Mouse (Mus musculus) layer of hippocampus, postnatal 36 days (tissue): ENCODE data around the gene Gm42791. TPM values are rescaled to one million over a fixed set of nuclear protein-coding genes. Genes with fewer than 3 reads are reported as not detected.
A peak's percentile ranks its signal among the peaks of the same experiment; 100 is the strongest.

ENCODE experiments used
- DNase-seq, 2 experiments: peaks; one replicate each; pipeline ENCODE4 v3.0.0; 2022
- total RNA-seq, 2 experiments: library from RNA; stranded (reverse); gene quantifications; 2 replicates each; pipeline ENCODE4 v1.2.3; 2021

The Gm42791 gene
- total RNA-seq: 10 to 100 TPM; 24.3 to 31.6 TPM

DNA sequence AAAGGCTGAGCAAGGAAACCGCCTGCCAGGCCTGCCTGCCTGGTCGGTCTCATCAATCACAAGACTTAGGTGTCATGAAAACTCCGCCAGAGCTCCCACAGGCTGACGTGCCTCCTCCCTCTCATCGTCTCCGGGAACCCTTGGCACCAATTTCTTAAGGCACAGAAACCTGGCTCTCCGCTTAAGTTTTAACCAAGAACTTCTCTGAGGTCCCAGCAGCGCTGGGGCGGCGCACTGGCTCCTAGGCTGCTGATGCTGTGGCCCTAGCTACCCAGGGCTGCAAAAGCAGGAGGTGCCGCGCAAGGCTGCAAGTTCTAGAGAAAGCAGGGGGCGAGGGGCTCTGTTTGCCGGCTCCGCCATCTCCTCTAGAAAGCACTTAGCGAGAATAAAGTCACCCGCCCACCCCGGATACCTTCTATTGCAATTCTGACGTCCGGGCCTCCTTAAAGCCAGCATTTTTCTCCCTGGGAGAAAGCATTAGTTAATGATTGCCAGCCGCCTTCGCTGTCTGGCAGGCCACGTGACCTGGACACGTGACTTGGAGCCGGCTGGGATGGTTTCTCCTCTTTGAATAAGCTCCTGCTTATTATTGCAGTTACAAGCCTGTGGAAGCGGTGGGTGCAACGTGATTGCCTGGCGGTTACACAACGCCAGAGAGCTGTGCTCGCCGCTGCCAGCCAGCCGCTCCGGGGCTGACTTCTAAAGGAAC is at the start of gene Gm42791:
TSS of gene Gm42791 (minus strand) at position 442 of the 709 bp plus-strand sequence.
- DNase-seq: peak; percentile 92 to 94

GRCm38 (mm10) chr5:149044067-149044466 is 49.1 kb upstream of the Gm42791 start:
- DNase-seq: no peak

- DNase-seq: no peak
Observed at GRCm38 (mm10) chr5:149043240-149043639, 48.3 kb upstream of the Gm42791 start.

GRCm38 (mm10) chr5:149039825-149040224 is 44.9 kb upstream of the Gm42791 start:
- no peak for DNase-seq

DNA sequence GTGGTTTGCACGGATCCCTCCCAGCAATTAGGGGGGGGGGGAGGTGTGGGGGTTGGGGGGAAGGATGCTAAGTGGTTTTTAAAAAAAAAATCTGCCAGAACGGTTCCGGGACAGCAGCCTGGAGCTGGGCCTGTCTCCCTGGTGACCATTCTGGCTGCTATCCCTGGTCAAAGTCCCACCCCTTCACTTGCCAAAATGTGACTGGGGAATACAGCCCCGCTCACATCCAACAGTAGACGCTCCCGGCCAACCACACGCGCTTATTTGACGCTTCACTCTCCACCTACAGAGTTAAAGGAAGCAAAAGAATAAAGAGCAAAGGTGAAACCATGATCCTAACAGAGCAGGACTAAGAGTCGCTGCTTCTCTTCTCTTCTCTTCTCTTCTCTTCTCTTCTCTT is 42.8 kb upstream of the Gm42791 start:
- peak; percentile 36 to 50 for DNase-seq

DNA sequence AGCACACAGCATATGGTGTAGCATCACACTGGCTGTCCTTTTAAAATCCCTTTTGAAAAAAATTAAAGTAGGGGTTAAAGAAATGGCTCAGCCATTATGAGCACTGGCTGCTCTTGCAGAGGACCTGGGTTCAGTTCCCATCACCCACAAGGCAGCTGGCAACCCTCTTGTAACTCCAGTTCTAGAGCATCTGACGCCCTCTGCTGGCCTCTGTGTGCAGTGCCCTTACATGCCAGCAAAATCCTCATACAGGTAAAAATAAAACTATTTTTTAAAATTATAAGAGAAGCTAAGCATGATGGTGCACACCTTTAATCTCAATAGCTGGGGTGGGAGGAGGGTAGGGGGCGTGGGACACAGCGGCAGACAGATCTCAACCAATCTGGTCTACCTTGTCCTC is 42.0 kb upstream of the Gm42791 start:
- DNase-seq: no peak

- DNase-seq: no peak
Observed at GRCm38 (mm10) chr5:149032438-149032837, 37.5 kb upstream of the Gm42791 start.

GRCm38 (mm10) chr5:149031199-149031750 is 36.3 kb upstream of the Gm42791 start:
- peak; percentile 38 to 50 for DNase-seq

DNA sequence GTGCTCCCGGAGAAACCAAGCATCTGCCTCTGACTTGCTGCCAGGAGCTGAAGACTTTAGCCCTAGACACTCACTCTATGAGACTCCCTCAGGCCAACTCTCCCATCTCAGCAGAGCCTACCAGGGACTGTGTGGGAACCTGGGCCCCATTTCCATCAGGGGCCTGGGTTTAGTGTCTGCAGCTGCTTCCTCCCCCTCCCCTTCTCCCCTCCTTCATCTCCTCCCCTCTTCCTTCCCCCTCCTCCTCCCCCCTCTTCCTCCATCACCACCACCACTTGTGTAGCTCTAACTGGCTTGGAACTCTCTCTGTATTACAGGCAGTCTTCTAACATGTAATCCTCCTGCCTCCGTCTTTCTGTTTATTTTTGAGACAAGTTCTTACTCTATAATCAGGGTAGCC is 35.2 kb upstream of the Gm42791 start:
- DNase-seq: no peak

- DNase-seq: no peak
Observed at GRCm38 (mm10) chr5:149028394-149028793, 33.4 kb upstream of the Gm42791 start.

DNA sequence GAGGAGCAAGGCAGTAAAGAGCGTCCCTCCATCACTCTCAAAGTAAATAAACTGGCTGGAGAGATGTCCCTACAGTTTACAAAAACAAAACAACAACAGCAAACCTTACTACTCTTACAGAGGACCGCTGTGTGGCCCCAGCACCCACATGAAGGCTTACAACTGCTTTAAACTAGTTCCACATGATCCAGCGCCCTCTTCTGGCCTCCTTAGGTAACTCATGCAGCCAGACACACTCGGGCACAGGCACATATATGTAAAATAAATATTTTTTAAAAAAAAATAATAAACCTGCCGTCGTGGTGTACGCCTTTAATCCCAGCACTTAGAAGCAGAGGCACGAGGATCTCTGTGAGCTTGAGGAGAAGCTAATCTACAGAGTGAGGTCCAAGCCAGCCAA is 32.4 kb upstream of the Gm42791 start:
- no peak for DNase-seq

DNA sequence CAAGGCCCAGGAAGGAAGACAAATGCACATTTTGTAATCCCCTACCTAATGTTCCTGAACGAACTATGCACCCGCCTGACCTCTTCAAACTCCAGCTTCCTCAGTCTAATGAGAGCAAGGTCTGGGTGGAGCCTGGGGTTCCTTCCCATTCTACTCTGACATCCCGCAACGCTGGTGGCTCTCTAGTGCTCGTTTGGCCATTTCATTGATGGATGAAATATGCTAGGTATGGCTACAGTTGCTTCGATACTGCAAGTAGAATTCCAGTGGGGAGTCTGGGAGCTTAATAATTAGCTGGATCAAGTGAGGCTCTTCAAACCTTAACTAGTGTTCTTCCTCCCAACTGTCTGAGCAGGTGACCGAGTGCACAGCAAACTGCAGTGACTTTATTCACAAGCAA is 26.2 kb upstream of the Gm42791 start:
- DNase-seq: no peak

DNA sequence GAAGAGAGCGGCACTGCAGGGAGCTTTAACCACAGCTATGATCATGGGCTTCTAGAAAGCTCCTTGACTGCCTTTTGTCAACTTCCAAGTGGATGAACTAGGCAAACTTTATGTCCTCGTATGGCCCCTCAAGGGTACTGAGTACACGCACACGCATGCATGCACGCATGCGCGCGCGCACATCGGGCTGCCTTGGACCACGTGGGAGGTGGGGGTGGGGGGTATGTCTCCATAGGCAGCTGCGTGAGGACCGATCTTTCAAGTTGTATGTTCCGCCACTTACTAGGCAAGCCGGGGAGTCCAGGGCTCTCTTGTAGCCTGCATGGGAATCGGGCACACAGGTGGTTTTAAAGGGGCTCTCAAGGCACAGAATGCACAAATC is 25.7 kb upstream of the Gm42791 start:
- DNase-seq: no peak

DNA sequence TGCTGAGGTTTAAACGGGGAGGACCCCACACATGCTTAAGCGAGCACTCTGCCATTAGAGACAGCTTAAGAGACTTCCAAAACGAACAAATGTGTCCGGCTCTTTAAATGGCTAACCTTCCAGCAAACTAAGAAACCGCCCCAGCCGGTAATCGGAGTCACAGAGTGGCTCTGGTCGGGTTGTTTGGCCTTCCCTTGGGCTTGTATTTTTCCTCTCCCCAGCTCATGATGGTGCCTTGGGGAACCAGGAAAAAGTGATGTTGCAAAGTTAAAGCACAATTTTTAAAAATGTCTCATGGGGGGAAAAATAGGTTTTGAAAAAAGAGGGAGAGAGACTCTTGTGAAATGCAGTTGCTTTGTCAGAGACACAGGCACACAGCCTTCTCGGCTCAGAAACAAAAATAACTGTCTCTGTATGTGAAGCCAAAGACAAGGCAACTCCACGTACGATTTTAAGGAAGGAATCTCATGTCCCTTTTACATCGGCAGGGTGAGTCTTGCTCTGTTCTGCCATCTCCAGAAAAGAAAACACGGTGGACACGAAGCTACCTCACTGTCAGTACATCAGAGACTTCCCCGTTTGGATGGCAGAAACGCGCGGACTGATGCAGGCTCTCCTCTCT is 25.2 kb upstream of the Gm42791 start:
- no peak for DNase-seq

DNA sequence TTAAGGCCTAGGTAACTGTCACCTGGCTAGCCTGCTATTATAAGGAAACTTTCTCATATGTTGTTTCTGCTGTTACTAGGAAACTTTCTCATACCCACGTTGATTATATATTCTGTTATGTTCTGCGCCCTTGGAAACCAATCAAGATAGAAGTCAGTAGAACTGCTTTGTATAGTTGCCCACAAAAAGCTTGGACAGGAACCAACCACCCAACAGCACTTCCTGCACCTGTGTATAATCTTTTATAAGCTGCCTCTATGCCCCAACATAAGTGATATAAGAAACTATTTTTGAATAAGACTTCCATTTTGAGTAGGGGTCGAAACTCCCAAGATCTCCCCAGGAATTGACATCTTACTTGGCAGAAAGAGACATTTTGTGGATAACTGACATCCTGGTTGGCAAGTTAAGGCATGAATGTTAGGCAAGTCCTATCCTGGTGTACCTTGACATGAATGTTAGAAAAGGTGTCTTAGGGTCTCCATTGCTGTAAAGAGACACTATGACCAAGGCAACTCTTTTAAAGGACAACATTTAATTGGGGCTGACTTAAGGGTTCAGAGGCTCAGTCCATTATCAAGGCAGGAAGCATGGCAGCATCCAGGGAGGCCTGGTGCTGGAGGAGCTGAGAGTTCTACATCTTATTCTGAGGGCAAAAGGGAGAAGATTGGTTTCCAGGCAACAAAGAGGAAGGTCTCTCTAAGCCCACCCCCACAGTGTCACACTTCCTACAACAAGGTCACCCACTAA is 22.9 kb upstream of the Gm42791 start:
- no peak for DNase-seq

DNA sequence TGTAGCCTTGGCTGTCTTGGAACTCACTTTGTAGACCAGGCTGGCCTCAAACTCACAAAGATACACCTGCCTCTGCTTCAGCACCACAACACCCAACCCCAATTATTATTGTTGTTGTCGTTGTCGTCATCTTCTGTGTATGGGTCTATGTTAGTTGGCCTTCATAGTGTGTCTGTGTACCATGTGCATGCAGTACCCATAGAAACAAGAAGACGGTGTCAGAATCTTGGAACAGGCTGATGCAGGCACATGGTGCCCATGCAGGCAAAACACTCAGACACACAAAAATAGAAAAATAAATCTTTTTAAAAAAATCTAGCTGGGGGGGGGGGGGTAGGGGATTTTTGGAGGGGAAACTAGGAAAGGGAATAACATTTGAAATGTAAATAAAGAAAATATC is 22.2 kb upstream of the Gm42791 start:
- no peak for DNase-seq

DNA sequence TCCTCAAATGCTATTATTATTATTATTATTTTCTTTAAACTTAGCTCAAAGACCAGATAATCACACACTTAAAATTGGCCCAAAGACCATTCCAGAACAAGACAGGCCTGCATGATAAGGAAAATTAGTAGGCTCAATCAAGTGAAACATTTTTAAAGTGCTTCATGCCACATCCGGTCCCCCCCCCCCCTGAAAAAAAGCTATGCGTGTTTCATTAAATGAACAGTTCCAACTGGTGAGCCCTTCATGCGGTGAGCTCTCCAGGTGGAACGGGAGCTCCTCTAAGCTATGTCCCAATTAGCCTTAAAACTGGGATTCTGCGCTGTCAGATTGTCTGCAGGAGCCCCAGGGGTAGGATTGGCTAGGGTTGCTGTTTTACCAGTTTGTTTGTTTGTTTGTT is 21.3 kb upstream of the Gm42791 start:
- no peak for DNase-seq

DNA sequence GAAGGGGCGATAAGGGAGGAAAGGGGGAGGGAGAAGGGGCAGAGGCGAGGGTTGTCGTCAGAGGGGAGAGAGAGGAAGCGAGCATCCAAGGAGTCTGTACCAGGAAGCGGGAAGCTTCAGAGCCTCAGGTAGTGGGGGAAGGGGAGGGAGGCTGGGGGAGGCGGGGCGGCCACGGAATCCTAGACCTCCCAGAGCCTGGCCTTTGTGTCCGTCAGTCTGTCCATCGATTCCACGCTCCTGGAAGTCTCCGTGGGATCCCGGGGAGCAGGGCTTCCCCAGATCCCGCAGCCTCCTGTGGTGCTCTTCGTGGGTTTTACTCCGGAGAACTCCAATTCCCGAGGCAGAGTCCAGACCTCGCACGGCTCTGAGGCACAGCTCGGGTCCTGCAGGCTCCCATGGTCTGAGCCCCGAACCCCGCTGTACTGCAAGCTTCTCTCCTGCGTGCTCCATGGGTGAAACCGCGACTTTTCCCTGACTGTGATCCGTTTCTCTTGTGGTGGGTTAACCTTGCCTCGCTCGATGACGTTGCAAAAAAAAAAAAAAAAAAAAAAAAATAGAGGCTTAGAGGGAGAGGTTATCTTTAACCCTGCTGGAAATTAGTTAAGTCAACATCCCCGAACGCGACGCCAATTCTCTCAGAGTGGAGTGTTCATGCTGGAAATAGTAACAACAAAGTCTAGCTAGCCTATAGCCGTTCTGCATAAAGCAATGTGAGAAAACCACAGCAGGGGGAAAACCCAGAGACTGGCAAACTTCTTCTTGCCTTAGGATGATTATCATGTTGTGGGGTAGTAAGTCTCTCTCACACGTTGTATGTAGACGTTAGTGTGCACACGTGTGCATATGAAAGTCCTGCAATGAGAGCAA is 20.6 kb upstream of the Gm42791 start:
- no peak for DNase-seq

DNA sequence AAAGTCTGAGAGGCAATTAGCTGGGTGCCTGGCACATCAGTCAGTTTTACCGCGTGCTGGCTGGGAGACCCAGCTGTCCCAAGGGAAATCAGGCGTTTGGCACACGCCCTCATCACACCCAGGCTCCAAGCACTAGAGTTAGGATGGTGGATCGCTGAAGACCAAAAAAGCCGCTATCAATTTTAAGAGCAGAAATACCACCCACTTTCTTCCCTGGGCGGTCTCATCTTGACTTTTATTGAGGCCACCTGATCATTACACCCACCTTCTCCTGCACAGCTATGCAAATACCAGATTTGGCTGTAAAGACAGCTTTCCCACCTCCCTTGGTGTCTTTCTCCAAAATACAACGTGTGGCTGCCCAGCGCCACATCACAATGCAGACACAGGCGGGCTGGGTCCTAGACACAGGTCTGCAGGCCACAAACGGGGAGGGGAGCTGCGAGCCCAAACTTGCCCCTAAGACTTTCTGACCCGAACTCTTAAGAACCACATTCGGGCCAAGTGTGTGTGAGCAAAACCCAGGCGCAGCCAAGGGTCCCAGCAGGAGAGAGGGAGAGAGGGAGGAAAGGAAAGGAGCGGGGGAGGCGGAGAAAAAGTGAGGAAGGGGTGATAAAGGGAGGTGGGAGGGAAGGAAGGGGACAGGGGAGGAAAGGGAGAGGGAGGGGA is 19.8 kb upstream of the Gm42791 start:
- DNase-seq: no peak

DNA sequence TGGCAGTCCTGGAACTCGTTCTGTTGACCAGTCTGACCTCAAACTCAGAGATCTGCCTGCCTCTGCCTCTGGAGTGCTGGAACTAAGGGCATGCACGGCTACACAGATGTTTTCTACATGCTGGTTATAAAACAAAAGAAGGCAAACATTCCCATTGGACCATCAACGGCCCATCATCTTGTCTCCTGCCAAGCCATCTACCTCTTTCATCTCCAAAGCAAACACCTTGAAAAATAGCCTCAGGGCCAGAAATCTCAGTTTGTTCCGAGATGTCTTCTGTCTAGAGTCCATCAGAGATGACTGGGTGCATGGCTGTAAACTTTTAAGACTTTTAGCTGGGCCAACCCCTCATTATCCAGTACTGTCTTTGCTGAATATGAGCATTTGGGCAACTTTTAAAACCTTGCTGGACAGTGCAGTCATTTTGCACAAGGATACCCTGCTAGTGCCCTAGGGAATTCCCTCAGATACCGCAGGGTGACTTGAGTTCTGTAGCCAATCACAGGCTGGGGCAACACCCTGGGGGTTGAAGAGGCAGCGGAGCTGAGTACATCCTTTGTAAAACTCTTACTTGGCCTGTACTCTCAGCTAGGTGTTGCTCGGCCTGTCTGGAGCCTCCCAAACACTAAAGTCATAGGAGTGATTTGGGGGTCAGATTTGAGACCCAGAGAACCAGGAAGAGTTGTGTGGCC is 19.0 kb upstream of the Gm42791 start:
- no peak for DNase-seq

DNA sequence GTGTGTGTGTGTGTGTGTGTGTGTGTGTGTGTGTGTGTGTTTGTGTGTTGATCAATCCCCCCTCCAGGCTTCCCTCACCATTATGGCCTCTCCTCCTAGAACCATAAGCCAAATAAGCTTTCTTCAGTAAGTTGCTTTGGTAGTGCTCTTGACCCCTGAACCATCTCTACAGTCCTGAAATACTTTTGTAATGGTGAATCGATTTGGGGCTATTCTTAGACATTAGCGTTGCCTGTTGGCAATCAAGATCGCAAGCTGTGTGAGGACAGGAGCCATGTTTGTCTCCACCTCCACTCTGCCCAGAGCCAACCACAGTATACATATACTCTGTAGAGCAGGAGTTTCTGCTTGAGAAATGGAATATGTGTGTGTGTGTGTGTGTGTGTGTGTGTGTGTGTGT is 14.2 kb upstream of the Gm42791 start:
- no peak for DNase-seq
